Mouse (Mus musculus) testis, adult 10 weeks (tissue): Measurements from ENCODE around the gene Olfr849. TPM values are rescaled to one million over a fixed set of nuclear protein-coding genes. Genes with fewer than 3 reads are reported as not detected.

Experiments
- polyA plus RNA-seq: library from polyadenylated mRNA; stranded (reverse); fragments of 350-450 nt; fragmentation: Illumina TruSeq; extraction: RNeasy Lipid Tissue Mini Kit (QIAGEN cat#74804); gene quantifications from one replicate; pipeline ENCODE4 v1.2.3, GENCODE M21; 2014; ENCODE audit warnings: low read depth, low replicate concordance

Olfr849 gene
- not detected for polyA plus RNA-seq

DNA sequence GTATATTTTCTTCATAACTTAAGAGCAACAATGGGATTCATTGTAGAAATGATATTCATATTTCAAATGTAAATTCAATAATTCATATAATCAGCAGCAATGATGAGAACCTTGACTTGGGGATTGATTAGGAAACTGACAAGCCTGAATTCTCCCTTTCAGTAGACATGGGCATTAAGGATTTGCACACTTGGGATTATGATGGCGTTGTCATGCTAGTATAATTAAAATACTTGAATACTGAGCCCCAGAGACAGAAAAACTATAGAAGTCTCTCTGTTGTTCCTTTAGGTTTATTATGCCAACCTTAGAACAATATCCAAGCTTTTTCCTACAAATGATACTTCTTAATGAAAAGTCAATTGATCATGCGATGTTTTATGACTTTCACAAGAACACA lies at the start of gene Olfr849:
Gene Olfr849, plus strand, starts transcription at position 301 of the 400 bp plus-strand sequence.

DNA sequence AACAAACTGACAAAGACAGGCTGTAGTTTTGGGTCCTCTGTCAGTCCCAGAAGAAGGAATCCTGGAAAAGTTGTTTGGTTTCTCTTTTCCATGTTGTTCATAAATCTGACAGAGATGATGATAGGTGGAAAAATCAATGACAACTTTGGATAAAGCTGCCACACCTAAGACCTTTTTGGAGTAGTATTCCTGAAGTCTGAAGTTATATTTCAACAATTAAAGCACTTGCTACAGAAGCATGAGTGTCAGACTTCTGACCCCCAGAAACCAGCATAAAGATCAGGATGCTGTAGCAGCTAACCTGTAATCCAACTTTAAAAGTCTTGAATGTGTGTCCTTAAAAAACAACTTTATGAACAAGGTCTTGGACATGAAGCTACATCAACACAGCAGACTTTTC lies 38.1 kb downstream of the Olfr849 start, which contains the start of gene Olfr850:
Gene Olfr850, minus strand, starts transcription at position 101 of the 400 bp plus-strand sequence.

DNA sequence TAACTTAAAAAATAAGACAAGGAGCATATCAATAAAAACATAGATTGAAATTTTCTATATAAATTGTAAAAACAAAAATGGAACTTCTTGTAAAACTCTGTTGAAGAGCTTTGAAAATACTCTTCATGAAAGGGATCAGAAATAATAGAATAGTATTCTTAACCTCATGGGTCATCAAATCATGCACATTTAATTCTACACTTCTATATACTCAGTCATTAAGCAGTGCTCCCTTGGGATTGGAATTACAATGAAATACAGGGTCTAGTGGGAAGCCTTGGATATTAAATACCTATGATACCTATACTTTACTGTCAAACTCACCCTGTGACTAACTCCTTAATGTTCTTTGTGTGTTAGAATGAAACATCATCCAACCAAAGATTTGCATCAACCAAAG lies 52.9 kb downstream of the Olfr849 start, which contains the start of gene Olfr851:
Gene Olfr851, plus strand, starts transcription at position 301 of the 400 bp plus-strand sequence.

Other genes starting within 250 kb of the Olfr849 start
- gene Olfr843, start 188.3 kb upstream of the Olfr849 start, polyA plus RNA-seq, result not detected
- gene Olfr844, start 123.9 kb upstream of the Olfr849 start, polyA plus RNA-seq, result not detected
- gene Olfr845, start 103.8 kb upstream of the Olfr849 start, polyA plus RNA-seq, result not detected
- not detected for gene Olfr846, start 76.3 kb upstream of the Olfr849 start, polyA plus RNA-seq
- not detected for gene Olfr847, start 61.6 kb upstream of the Olfr849 start, polyA plus RNA-seq
- gene Olfr850, start 38.0 kb downstream of the Olfr849 start, polyA plus RNA-seq, result not detected
- gene Olfr851, start 53.0 kb downstream of the Olfr849 start, polyA plus RNA-seq, result not detected
- not detected for gene Olfr853, start 100.8 kb downstream of the Olfr849 start, polyA plus RNA-seq
- not detected for gene Olfr854, start 127.1 kb downstream of the Olfr849 start, polyA plus RNA-seq
- not detected for gene Olfr855, start 142.4 kb downstream of the Olfr849 start, polyA plus RNA-seq
- 25.1 TPM for gene Zfp317, start 181.8 kb downstream of the Olfr849 start, polyA plus RNA-seq